Mouse (Mus musculus) E14TG2a.4 (cell line): Measurements from ENCODE around the gene Ica1l.

Source experiments
- CTCF ChIP-seq: conservative IDR thresholded peaks from 2 replicates; pipeline ENCODE4 v1.5.1; 2014; ENCODE audit warnings: low read length
- NANOG ChIP-seq: IDR thresholded peaks from 2 replicates; pipeline ENCODE4 v1.6.1; 2014; ENCODE audit warnings: borderline replicate concordance, low read length, mixed read lengths

GRCm38 (mm10) chr1:60042398-60042795 is 587 bp downstream of the Ica1l start:
- TF ChIP-seq CTCF, result no peak
- no peak for TF ChIP-seq NANOG
